Mouse (Mus musculus) heart, embryonic 14.5 days (tissue): ENCODE measurements around the gene Sept5. TPM values are rescaled to one million over a fixed set of nuclear protein-coding genes. Genes with fewer than 3 reads are reported as not detected.

Source experiments
- ATAC-seq: fragments of 200-750 bp; cut with Nextera tagmentation; 2 replicates; pipeline ENCODE4 v1.8.0; 2017; ENCODE audit warnings: low read depth, moderate TSS enrichment; ENCODE audit not compliant: insufficient number of reproducible peaks, insufficient read depth, low FRiP score
- H3K27ac ChIP-seq, 2 experiments: fragments of 200-500 bp in 1 of 2; fragments of 300-500 bp in 1 of 2; sonication (generic) in 1 of 2; replicated peaks in 1 of 2; 2 replicates each; pipeline ENCODE4 v1.5.1; 2012 to 2014; ENCODE audit warnings: low read depth in 2 of 2, low read length in 2 of 2, control low read depth in 1 of 2, mild to moderate bottlenecking in 1 of 2, mixed read lengths in 1 of 2; ENCODE audit not compliant: control insufficient read depth in 1 of 2, insufficient read depth in 1 of 2
- H3K27me3 ChIP-seq: fragments of 300-500 bp; sonication (generic); 2 replicates; pipeline ENCODE4 v1.6.1; 2014; ENCODE audit warnings: mild to moderate bottlenecking, low read length, control low read depth; ENCODE audit not compliant: control insufficient read depth, insufficient read depth
- H3K36me3 ChIP-seq: fragments of 300-500 bp; sonication (generic); 2 replicates; pipeline ENCODE4 v1.6.1; 2014; ENCODE audit warnings: mild to moderate bottlenecking, control low read depth, low read length, mixed read lengths; ENCODE audit not compliant: control insufficient read depth, insufficient read depth
- H3K4me1 ChIP-seq, 2 experiments: fragments of 200-500 bp in 1 of 2; fragments of 300-500 bp in 1 of 2; sonication (generic) in 1 of 2; 2 replicates each; pipeline ENCODE4 v1.6.1; 2012 to 2014; ENCODE audit warnings: low read length in 2 of 2, control low read depth in 1 of 2, mixed read lengths in 1 of 2; ENCODE audit not compliant: control insufficient read depth in 2 of 2, insufficient read depth in 2 of 2
- H3K4me2 ChIP-seq: fragments of 300-500 bp; sonication (generic); 2 replicates; pipeline ENCODE4 v1.6.1; 2014; ENCODE audit warnings: mild to moderate bottlenecking, low read length
- H3K4me3 ChIP-seq, 2 experiments: fragments of 200-500 bp in 1 of 2; fragments of 300-500 bp in 1 of 2; sonication (generic) in 1 of 2; 2 replicates each; pipeline ENCODE4 v1.5.1; 2012 to 2014; ENCODE audit warnings: low read length in 2 of 2, mild to moderate bottlenecking in 2 of 2, control low read depth in 1 of 2, low read depth in 1 of 2, moderate library complexity in 1 of 2; ENCODE audit not compliant: control insufficient read depth in 1 of 2, insufficient read depth in 1 of 2
- H3K9ac ChIP-seq: fragments of 300-500 bp; sonication (generic); 2 replicates; pipeline ENCODE4 v1.6.1; 2014; ENCODE audit warnings: mild to moderate bottlenecking, low read length
- H3K9me3 ChIP-seq: fragments of 300-500 bp; sonication (generic); 2 replicates; pipeline ENCODE4 v1.6.1; 2016; ENCODE audit warnings: low read length, control low read depth; ENCODE audit not compliant: control insufficient read depth
- WGBS: fragments of 180-500 bp; shearing (Covaris S2); extraction: QIAGEN DNeasy Blood & Tissue Kit; methylation state at CpG from one replicate; pipeline ENCODE4 v1.1.7; 2014; 5-methylcytosine and 5-hydroxymethylcytosine counted together
- polyA plus RNA-seq: library from polyadenylated mRNA; unstranded; fragments of >200 nt; fragmentation: Nextera tagmentation; extraction: Ambion mirVana; gene quantifications from 2 replicates; pipeline ENCODE4 v1.2.1, GENCODE M21; 2014

The Sept5 gene
- polyA plus RNA-seq, 1 experiment from 2014 or later: 7.3 TPM

GRCm38 (mm10) chr16:18581623-18582205 lies 48.0 kb downstream of the Sept5 start:
- ATAC-seq: no peak

GRCm38 (mm10) chr16:18581050-18581622 lies 48.6 kb downstream of the Sept5 start:
- no peaks in the 10 kb centered on the region for H3K36me3 ChIP-seq
- 15% methylated on average over 21 of the region's 21 CpGs for WGBS
- no peak overlapping the region for H3K27ac ChIP-seq
- no peaks in the 10 kb centered on the region for H3K9me3 ChIP-seq
- peaks cover 85% of the 10 kb centered on the region for H3K27me3 ChIP-seq
- ATAC-seq: no peak
- H3K4me3 ChIP-seq: peak overlapping the region; percentile 33 to 45
- H3K4me1 ChIP-seq: peaks cover 3 to 18% of the 10 kb centered on the region in 2 experiments; a peak in 3 of 4 replicates
- H3K4me2 ChIP-seq: peak overlapping the region; percentile 68
- H3K9ac ChIP-seq: no peak overlapping the region

More at GRCm38 (mm10) chr16:18581623-18582205, 48.0 kb downstream of the Sept5 start:
- H3K4me1 ChIP-seq: peaks cover 7 to 24% of the 10 kb centered on the region in 2 experiments; a peak in 3 of 4 replicates
- H3K4me2 ChIP-seq: peak overlapping the region; percentile 68
- no peak overlapping the region for H3K27ac ChIP-seq
- H3K36me3 ChIP-seq: no peaks in the 10 kb centered on the region
- no peaks in the 10 kb centered on the region for H3K9me3 ChIP-seq
- peaks cover 91% of the 10 kb centered on the region for H3K27me3 ChIP-seq
- H3K4me3 ChIP-seq: peak overlapping the region; percentile 33 to 45
- no peak overlapping the region for H3K9ac ChIP-seq
- 3% methylated on average over 55 of the region's 66 CpGs for WGBS

GRCm38 (mm10) chr16:18580389-18580788 lies 49.4 kb downstream of the Sept5 start:
- Histone ChIP-seq H3K27ac (no peak overlapping the region), H3K9ac (no peak overlapping the region), H3K4me2 (no peak overlapping the region), H3K4me3 (no peak overlapping the region), H3K9me3 (no peaks in the 10 kb centered on the region), H3K27me3 (peaks cover 78% of the 10 kb centered on the region), H3K36me3 (no peaks in the 10 kb centered on the region), H3K4me1 (peaks cover 2 to 14% of the 10 kb centered on the region in 2 experiments; a peak in 3 of 4 replicates)
- no peak for ATAC-seq
- 16% methylated on average over 2 of the region's 2 CpGs for WGBS

- no peak for ATAC-seq
- peaks cover 51% of the 10 kb centered on the region for H3K27me3 ChIP-seq
- H3K9ac ChIP-seq: no peak overlapping the region
Measured at GRCm38 (mm10) chr16:18577599-18578160, 52.1 kb downstream of the Sept5 start.

GRCm38 (mm10) chr16:18577071-18577470 lies 52.7 kb downstream of the Sept5 start:
- Histone ChIP-seq H3K27me3 (peaks cover 45% of the 10 kb centered on the region), H3K27ac (no peak overlapping the region), H3K9me3 (no peaks in the 10 kb centered on the region), H3K4me2 (no peak overlapping the region), H3K4me3 (no peak overlapping the region), H3K9ac (no peak overlapping the region), H3K4me1 (peaks cover 2 to 9% of the 10 kb centered on the region in 2 experiments; a peak in 3 of 4 replicates), H3K36me3 (no peaks in the 10 kb centered on the region)
- 34% methylated on average over 3 of the region's 3 CpGs for WGBS
- ATAC-seq: no peak

More at GRCm38 (mm10) chr16:18577599-18578160, 52.1 kb downstream of the Sept5 start:
- 37% methylated on average over 5 of the region's 5 CpGs for WGBS
- H3K4me1 ChIP-seq: peaks cover 2 to 14% of the 10 kb centered on the region in 2 experiments; a peak in 3 of 4 replicates
- no peak overlapping the region for H3K4me2 ChIP-seq
- H3K9me3 ChIP-seq: no peaks in the 10 kb centered on the region
- H3K4me3 ChIP-seq: no peak overlapping the region
- H3K36me3 ChIP-seq: no peaks in the 10 kb centered on the region
- H3K27ac ChIP-seq: no peak overlapping the region

- Histone ChIP-seq H3K27ac (no peak overlapping the region), H3K9ac (no peak overlapping the region), H3K27me3 (peaks cover 16% of the 10 kb centered on the region), H3K4me3 (no peak overlapping the region), H3K36me3 (no peaks in the 10 kb centered on the region), H3K9me3 (no peaks in the 10 kb centered on the region), H3K4me1 (no peaks in the 10 kb centered on the region), H3K4me2 (no peak overlapping the region)
- 62% methylated on average over 8 of the region's 8 CpGs for WGBS
- ATAC-seq: no peak
Measured at GRCm38 (mm10) chr16:18574196-18574595, 55.6 kb downstream of the Sept5 start.
